Mouse (Mus musculus) cerebellum, postnatal 25 days (tissue): ENCODE measurements around the gene Cd33.

Experiments used
- DNase-seq, 2 experiments: peaks; one replicate each; pipeline ENCODE4 v3.0.0; 2021; ENCODE audit warnings: mixed read lengths in 2 of 2

Cd33 gene

DNA sequence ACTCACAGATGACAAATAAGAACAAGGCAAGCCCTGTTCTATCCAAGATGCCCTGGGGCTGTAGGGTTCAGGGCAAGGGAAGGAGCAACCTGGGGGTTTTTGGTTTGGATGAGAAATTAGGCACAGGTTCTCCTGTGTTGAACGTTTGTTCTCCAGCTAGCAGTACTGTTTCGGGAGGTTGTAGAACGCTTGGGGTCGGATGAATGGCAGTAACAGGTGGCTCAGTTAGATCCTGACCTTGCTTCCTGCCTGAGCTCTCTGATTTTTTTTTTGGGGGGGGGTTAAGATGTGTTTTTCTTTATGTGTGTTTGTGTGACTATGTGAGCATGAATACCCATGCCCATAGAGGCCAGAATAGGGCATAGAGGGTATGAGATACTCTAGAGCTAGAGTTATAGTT, 31.7 kb downstream of the Cd33 start:
- no peak for DNase-seq

DNA sequence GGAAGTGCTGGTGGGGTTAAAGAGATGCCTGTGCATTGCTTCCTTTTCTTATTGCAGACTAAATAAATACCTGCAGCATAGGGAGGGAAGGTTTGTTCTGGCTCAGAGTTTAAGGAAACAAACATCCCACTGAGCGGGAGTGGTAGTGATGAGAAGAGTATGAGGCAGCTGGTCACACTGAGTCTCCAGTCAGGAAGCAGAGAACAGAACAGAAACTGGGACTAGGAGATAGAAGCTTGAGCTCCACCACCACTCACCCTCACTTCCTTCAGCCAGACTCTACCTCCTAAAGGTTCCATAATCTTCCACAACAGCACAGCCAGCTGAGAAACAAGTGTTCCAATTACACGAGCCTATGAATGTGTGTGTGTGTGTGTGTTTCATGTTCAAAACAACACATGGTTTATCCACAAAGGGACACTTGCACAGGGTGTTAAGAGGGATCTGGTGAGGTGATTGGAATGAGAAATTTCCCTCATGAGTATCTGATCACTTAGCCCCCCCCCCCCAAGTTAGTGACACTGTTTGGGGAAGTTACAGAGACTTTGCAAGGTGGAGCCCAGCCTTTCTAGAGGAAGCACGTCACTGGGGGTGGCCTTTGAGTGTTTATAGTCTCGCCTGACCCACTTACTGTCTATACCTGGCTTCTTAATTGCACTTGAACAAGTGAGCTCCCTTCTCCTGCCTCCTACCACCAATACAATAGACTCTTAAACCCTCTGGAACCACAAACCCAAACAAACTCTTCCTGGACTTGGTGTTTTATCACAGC, 32.3 kb downstream of the Cd33 start:
- DNase-seq = no peak

DNA sequence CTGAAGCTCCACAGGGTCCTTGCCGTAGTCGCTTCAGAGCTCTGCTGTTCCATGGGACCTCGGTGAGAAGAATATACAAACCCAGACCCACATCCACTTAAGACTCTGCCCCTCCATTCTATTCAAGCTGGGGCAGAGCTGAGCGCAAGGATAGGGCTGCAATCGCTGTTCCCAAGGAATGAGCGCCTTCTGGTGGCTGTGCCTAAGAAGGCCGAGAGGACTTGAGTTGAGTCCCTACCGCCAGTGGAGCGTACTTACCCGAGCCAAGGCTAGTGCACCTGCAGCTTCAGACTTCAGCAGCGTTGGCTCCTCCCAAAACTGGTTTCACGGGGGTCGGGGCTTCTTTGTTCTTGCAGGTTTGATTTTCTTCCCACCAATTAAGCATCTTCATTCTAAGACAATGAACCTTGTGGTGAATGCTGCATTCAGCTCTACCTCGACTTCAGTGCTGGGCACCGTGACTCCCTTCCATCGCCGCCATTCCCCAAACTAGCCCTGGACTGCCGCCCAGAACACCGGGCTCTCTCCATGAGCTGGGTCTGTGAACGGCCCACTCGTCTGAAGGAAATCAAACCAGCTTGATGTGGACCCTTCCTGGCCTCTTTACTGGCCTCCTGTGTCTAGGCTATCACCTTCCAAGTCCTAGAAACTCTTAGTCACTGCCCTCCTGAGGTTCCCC, 48.7 kb downstream of the Cd33 start:
- peak; percentile 78 to 89 for DNase-seq

DNA sequence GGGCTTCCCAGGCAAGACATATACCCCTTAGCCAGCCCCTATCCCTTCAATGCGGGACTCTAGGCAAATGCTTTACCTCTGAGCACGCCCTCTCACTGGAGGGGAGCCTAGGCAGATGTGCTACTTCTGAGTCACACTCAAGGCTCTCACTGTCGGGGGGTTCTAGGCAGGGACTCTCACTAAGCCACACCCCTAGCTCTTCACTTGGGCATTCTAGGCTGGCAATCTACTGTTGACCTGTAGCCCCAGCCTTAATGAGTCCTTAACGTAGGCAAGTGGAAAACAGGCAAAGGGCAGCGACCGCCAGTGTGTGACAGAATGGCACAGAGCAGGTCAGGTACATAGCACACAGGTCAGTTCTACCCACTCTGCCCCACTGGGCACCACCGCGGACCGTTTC, 53.4 kb downstream of the Cd33 start:
- DNase-seq = no peak

DNA sequence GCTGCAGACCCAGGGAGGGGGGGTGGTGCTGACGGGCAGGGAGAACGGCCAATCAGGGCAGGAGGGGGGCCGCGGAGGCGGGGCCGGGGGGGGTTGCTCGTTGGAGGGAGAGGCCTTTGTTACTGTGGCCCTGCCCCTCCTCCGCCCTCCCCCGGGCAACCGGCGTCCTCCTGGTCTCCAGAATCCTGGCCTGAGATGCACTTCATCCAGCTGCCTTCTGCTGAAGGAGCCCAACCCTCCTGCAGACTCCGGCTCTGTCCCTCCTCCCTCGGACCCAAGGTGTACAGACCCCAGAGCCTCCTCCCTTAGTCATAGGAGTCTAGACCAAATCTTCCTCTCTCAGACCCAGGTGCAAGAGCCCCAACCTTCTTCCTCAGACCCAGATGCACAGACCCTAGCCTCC, 54.0 kb downstream of the Cd33 start:
- peak; percentile 89 to 95 for DNase-seq

DNA sequence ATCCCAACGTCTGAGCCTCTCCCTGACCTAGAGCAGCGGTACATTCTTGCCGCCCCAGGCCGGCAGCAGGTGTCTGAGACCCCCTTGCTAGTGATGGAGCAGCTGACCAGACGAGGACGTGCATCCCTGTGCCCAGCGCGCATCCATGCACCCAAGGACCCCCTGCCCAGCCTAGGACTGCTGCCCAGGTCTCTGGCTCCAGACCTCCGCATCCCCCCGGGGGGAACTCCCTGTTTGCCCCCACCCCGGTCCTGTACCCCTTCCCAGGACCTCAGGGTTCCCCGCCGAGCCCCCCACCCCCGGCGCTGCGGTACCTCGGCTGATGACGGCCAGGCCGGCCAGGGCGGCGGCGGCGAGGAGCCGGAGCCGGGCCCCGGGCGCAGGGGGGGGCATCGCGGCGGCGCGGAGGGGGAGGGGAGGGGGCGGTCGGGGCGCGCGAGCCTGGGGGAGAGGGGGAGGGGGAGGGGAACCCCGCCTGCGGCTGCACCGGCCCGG, 54.5 kb downstream of the Cd33 start, which contains the start of gene Iglon5:
TSS of gene Iglon5 (minus strand) at position 445 of the 495 bp plus-strand sequence.
- DNase-seq = peak in 1 of 2 experiments; percentile 55

DNA sequence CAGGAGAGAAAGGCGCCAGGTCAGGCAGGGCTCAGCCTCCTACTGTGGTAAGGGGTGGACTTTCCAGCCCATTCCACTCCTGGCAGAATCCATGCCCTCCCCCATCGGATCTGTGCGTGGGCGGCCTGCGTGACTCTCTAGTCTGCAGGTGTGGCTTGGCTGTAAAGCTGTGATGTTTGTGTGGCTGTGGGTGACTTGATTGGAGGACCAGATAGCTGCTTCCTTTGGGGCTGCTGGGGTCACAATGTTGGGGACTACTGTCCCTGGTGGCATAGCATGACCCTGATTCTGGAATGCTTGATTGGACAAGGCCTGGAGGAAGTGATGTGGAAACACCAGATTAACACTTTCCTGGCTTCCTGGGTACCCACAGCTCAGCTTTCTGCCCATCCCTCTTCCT, 55.6 kb downstream of the Cd33 start:
- DNase-seq = peak; percentile 38 to 59

DNA sequence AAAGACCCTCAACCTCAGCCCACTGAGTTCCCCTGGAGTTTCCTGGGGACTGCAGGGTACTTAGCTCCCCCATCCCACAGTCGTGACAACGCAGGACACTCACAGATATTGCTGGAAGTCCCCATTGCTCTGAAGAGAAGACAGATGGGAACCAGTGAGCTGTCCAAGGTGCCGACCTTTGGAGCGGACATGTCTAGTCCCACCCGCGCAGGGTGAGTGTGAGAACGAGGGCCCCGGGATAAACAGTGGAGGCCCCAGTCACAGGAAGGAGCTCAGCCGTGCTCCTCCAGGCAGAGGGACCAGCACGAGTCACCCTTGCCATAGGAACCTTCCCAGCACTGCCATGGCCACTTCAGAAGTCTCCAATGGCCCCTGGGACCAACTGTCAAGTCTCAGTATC, 61.0 kb downstream of the Cd33 start:
- no peak for DNase-seq

DNA sequence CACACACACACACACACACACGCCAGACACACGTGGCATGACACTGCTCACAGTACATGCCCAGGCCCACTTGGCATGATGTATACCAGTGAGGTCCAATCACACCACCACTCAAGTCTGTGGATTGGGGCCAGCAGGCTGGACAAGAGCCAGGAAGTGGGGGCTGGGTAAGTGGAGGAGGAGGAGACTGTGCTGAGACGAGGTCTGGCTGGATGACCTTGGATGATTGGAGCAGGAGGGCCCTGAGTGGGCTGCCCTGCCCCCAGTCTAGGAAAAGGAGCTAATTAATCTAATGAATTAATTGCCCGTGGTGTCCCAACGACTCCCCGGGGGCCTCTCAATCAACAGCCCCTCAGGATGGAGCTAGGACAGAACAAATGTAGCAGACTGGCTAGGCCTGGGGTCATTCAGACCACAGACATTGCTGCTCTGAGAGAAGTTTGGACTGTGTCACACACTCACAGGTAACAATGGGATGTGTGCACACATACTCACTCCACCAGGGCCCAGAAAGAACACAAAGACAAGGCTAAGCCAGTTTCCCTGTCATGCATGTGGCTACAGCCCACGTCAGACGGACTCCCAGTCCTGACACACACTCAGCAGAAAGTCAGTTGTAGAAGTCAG, 62.0 kb downstream of the Cd33 start:
- peak; percentile 43 to 62 for DNase-seq

DNA sequence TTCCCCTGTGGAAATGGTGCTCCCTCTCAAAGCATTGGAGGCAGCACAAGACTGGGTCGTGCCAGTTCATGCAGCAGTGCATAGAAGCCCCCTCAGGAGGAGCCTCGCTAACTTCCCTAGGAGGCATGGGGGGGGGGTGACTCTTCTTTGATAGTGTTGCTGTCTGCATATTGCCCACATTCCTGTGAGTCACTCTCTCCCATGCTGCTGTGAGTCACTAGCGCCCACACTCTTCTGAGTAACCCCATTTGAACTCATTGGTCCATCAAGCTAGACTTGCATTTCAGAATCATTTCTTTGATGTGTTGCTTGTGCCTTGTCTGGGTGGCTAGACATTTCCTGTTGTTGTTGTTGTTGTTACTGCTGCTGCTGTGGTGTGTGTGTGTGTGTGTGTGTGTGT, 63.0 kb downstream of the Cd33 start:
- DNase-seq = no peak

DNA sequence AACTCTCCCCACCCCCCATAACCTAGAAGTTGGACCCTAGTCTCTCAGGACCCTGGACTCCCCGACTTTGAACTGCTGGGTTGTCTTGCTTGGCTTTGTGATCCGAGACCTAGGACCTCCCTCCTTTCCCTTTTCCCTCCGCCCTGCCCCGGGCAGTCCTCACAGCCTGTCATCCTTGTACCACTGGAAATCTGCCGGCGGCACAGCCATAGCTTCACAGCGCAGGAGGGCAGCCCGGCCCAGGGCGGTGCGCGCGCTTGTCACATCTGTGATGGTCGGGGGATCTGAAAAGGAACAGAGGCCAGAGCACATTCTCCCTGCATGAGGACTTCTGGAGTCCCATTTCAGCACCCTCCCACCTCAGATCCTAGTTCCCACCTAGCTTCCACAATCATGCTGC, 67.9 kb downstream of the Cd33 start:
- no peak for DNase-seq

DNA sequence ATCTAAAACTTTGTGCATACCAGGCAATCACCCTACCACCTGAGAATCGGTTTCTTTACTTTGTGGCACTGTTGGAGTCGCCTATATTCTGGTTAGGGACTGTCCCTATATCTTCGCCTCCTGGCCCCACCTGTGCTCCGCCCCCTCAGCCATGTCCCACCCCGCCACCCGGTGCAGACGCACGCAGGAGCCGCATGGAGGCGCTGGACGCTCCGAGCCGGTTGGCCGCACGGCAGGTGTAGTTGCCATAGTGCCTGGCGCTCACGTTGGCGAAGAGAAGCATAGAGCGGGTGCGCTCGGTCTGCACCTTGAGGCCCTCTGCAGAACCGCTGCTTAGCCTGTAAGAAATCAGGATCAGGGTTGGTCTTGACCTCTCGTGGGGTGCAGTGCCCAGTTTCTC, 68.5 kb downstream of the Cd33 start:
- peak in 1 of 2 experiments; percentile 50 for DNase-seq
